Mouse (Mus musculus) lung, embryonic 16.5 days (tissue): ENCODE measurements at regions not wholly inside any gene's neighbourhood (a gene's known extent, or its start where the extent isn't known, plus 50 kb on each side); places are given as distances from the start of the nearest gene placed in this dataset.
A peak's percentile ranks its signal among the peaks of the same experiment; 100 is the strongest.

Experiments used
- ATAC-seq: fragments of 200-750 bp; cut with Nextera tagmentation; 2 replicates; pipeline ENCODE4 v1.8.0; 2017; ENCODE audit warnings: low read depth, mild to moderate bottlenecking, moderate library complexity
- H3K27ac ChIP-seq: fragments of 300-500 bp; sonication (generic); 2 replicates; pipeline ENCODE4 v1.5.1; 2014; ENCODE audit warnings: mild to moderate bottlenecking, control low read depth, low read length
- H3K27me3 ChIP-seq: fragments of 300-500 bp; sonication (generic); 2 replicates; pipeline ENCODE4 v1.6.1; 2014; ENCODE audit warnings: low read depth, low read length, mixed read lengths; ENCODE audit not compliant: control insufficient read depth, insufficient read depth
- H3K36me3 ChIP-seq: fragments of 300-500 bp; sonication (generic); 2 replicates; pipeline ENCODE4 v1.6.1; 2014; ENCODE audit warnings: low read length; ENCODE audit not compliant: control insufficient read depth, insufficient read depth
- H3K4me1 ChIP-seq: fragments of 300-500 bp; sonication (generic); replicated peaks from 2 replicates; pipeline ENCODE4 v1.6.1; 2014; ENCODE audit warnings: low read length, mixed read lengths; ENCODE audit not compliant: control insufficient read depth, insufficient read depth
- H3K4me2 ChIP-seq: fragments of 300-500 bp; sonication (generic); 2 replicates; pipeline ENCODE4 v1.6.1; 2014; ENCODE audit warnings: low read depth, low read length, control low read depth
- H3K4me3 ChIP-seq: fragments of 300-500 bp; sonication (generic); 2 replicates; pipeline ENCODE4 v1.5.1; 2014; ENCODE audit warnings: mild to moderate bottlenecking, low read length, control low read depth
- H3K9ac ChIP-seq: fragments of 300-500 bp; sonication (generic); 2 replicates; pipeline ENCODE4 v1.6.1; 2014; ENCODE audit warnings: low read length, control low read depth
- H3K9me3 ChIP-seq: fragments of 300-500 bp; sonication (generic); 2 replicates; pipeline ENCODE4 v1.6.1; 2016; ENCODE audit warnings: low read length; ENCODE audit not compliant: control insufficient read depth
- WGBS: fragments of 180-500 bp; shearing (Covaris S2); extraction: QIAGEN DNeasy Blood & Tissue Kit; methylation state at CpG from one replicate; pipeline ENCODE4 v1.1.7; 2014; 5-methylcytosine and 5-hydroxymethylcytosine counted together

DNA sequence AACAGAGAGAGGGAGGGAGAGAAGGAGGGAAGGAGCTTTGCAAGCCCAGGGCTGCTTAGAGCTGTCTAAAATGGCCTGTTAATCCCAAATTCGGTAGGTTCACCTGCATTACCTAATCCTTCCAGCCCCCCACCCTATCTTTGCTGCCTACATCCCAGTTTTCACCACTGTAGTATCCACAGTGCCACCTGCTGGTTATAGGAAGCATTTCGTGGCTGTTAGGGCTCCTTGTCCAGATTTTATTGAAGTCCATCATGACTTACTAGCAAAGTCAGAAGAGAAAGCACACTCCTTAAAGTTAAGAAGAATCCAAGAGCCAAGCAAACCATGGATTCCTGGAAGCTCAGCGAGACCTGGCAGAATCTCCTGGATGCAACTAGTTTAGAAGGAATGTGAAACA lies 174.5 kb upstream of the Bmp4 start:
- H3K9me3 ChIP-seq = no peaks in the 10 kb centered on the region
- H3K36me3 ChIP-seq = no peaks in the 10 kb centered on the region
- H3K27ac ChIP-seq = no peak overlapping the region
- H3K4me1 ChIP-seq = peaks cover 7% of the 10 kb centered on the region
- H3K27me3 ChIP-seq = no peaks in the 10 kb centered on the region
- H3K9ac ChIP-seq = no peak overlapping the region
- no peak overlapping the region for H3K4me3 ChIP-seq
- no peak for ATAC-seq
- 21% methylated on average over 3 of the region's 3 CpGs for WGBS
- no peak overlapping the region for H3K4me2 ChIP-seq

DNA sequence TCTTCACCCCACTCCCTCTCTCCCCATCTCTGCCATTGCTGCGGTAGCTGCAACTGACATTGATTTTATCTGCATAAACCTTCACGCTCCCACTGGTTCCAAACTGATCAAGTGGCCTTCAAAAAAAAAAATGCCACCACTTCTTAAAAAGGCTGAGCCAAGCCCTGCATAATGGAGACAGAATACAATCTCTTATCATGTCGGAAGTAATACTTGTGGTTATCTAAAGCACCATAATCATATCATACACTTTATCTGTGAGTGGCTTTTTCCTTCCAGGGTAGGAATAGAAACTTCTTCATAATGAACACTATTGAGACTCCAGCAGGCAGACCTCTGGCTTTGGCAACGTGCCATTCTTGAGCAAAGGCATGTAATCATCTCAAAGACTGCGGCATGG lies 171.5 kb upstream of the Bmp4 start:
- no peaks in the 10 kb centered on the region for H3K4me1 ChIP-seq
- no peak overlapping the region for H3K4me2 ChIP-seq
- no peaks in the 10 kb centered on the region for H3K36me3 ChIP-seq
- no peaks in the 10 kb centered on the region for H3K27me3 ChIP-seq
- WGBS = 52% methylated on average over 5 of the region's 5 CpGs
- no peaks in the 10 kb centered on the region for H3K9me3 ChIP-seq
- H3K27ac ChIP-seq = no peak overlapping the region
- no peak overlapping the region for H3K9ac ChIP-seq
- no peak overlapping the region for H3K4me3 ChIP-seq
- ATAC-seq = peak; percentile 68

DNA sequence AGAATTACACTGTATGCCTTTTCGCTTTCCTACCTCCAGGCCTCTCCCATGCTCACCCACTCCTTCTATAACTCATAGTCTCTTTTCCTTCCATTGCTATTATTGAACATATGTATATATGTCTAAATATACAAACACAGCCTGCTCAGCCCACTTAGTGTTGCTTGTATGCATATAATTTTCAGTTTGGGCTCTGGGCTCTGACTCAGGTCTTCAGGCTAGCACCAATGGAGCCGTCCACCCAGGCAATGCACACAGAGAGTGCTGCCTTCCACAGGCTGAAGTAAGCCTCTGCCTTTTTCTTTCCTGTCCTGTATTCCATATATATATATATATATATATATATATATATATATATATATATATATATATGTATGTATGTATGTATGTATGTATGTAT lies 162.8 kb upstream of the Bmp4 start:
- H3K9me3 ChIP-seq = no peaks in the 10 kb centered on the region
- no peak overlapping the region for H3K4me3 ChIP-seq
- no peak for ATAC-seq
- H3K4me1 ChIP-seq = no peaks in the 10 kb centered on the region
- H3K4me2 ChIP-seq = no peak overlapping the region
- WGBS = 91% methylated on average over 2 of the region's 2 CpGs
- no peaks in the 10 kb centered on the region for H3K36me3 ChIP-seq
- no peaks in the 10 kb centered on the region for H3K27me3 ChIP-seq
- no peak overlapping the region for H3K27ac ChIP-seq
- no peak overlapping the region for H3K9ac ChIP-seq

DNA sequence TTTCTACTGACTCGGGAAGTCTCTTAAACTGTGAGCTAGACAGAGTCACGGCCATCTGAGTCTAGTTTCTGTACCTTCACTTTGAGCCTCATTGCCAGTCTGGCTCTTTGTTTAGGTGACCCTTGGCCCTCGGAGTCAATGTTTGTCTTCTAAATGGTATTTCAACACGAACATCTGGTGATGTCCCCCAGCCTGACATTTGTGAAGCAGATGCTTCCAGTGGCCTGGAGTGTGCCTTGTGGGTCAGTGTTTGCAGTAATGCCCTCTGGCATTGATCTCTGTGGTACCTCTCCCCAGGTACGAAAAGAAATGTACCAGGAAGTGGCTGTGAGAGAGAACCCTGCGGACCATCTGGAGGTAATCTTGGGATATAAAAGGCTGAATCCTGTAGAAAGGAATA lies 155.7 kb upstream of the Bmp4 start:
- Histone ChIP-seq H3K4me1 (no peaks in the 10 kb centered on the region), H3K27ac (no peak overlapping the region), H3K9ac (no peak overlapping the region), H3K4me2 (no peak overlapping the region), H3K9me3 (no peaks in the 10 kb centered on the region), H3K36me3 (no peaks in the 10 kb centered on the region), H3K27me3 (no peaks in the 10 kb centered on the region), H3K4me3 (no peak overlapping the region)
- 45% methylated on average over 6 of the region's 6 CpGs for WGBS
- no peak for ATAC-seq

DNA sequence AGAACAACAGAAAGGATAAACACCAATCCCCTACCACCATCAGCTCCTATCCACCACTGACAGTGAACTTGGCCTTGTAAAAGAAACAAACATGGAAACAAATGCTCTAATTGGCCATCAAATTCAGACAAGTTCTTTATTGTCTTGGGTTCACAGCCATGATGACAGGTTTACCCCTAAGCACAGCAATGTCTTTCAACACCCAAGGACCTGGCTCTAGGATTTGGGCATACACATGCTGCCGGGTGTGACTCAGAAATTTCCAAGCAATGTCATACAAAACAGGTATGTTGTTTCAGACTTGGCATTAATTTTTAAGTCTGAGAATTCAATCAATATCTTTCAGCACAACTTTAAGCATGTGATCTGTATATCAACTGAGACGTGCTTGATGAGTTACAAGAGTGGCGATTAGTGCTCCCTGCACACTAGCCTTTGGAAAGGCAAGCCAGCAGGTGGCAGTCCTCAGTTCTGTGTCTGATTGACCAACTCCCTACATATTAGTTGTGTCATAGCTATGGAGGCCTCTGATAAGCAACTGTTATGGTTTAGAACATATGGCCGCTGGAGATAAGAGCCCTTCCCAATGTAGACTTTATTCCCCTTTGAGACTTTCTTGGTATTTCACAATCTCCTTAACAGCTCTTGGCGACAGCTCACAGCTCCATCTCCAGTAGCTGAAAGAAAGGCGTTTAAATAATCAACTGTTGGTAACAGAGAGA lies 149.2 kb upstream of the Bmp4 start:
- WGBS = 75% methylated on average over 6 of the region's 6 CpGs
- no peaks in the 10 kb centered on the region for H3K36me3 ChIP-seq
- no peaks in the 10 kb centered on the region for H3K27me3 ChIP-seq
- no peaks in the 10 kb centered on the region for H3K4me1 ChIP-seq
- no peak overlapping the region for H3K4me2 ChIP-seq
- no peak for ATAC-seq
- no peaks in the 10 kb centered on the region for H3K9me3 ChIP-seq
- H3K27ac ChIP-seq = no peak overlapping the region
- H3K4me3 ChIP-seq = no peak overlapping the region
- H3K9ac ChIP-seq = no peak overlapping the region

DNA sequence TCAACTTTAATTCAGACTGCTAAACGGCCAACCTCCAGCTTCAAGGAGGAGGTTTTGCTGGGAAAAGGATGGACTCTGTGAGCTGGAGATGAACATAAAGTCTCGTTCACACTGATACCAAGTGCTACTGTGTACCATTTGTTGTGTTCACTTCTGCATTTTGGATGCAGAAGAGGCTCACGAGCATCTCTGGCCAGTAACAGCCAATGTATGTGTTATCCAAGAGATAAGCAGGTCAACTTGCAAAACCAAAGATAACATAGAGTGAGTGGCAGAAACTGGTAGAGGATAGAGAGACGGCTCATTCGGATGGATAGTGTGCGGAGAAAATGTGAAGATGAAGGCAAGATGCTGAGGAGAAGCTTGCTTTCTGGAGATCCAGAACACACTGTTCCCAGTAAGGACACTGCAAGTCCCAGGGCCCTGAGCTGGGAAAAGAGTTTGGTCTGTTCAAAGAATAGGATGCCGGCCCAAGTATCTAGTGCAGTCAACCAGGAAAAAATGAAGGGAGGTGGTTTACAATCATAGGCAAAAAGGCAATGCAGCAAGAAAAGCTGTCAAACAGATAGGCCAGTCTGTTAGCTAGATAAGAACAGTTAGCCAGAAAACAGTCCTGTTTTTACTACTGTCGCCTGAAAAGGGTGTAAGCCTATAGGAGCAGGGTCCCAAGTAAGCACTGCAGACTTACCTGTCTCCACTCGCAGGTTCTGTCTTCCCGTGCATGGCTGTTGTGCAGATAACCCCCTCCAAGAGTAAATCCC lies 145.7 kb upstream of the Bmp4 start:
- Histone ChIP-seq H3K9ac (no peak overlapping the region), H3K27ac (no peak overlapping the region), H3K27me3 (no peaks in the 10 kb centered on the region), H3K4me2 (no peak overlapping the region), H3K36me3 (no peaks in the 10 kb centered on the region), H3K4me1 (no peaks in the 10 kb centered on the region), H3K9me3 (no peaks in the 10 kb centered on the region), H3K4me3 (no peak overlapping the region)
- no peak for ATAC-seq
- 64% methylated on average over 10 of the region's 10 CpGs for WGBS

DNA sequence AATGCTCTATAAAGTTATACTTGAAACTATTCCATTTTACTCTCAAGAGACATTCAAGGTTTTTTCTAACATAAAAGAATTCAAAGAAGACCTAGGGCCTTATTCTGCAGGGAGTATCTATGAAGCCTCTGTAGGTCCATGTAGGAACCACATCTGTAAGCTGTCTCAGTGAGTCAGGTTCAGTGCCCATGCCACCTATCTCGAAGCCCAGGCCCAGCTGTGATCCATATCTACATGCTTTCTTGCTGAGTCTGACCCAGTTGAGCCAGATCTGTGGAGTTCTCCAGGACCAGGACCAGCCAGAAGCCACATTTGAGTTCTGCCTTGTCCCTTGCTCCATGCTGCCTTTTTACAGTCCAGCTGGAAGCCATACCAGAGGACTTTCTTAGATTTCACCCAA lies 142.2 kb upstream of the Bmp4 start:
- Histone ChIP-seq H3K4me3 (no peak overlapping the region), H3K4me1 (no peaks in the 10 kb centered on the region), H3K27ac (no peak overlapping the region), H3K27me3 (no peaks in the 10 kb centered on the region), H3K9ac (no peak overlapping the region), H3K4me2 (no peak overlapping the region), H3K36me3 (no peaks in the 10 kb centered on the region), H3K9me3 (no peaks in the 10 kb centered on the region)
- ATAC-seq = no peak
- WGBS = 53% methylated on average over 1 of the region's 1 CpGs

DNA sequence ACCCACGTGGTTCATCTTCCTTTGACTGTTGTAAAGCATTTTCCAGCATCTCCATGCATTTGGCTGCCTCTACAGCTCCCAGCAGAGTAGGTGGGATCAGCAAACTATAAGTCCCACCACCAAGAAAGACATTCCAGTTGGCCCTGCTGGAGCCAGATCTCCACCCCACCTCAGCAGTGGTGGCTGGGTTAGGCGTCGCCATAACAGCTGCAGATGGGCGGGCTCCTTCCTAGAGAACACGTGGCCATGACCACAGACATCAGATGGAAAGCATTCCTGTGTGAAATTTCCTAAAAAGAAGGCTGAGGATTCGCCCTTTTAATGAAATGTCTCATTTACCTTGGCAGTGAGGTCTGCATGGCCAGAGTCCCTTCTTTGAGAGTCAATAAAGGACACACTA lies 140.0 kb upstream of the Bmp4 start:
- no peaks in the 10 kb centered on the region for H3K36me3 ChIP-seq
- H3K27ac ChIP-seq = no peak overlapping the region
- H3K4me1 ChIP-seq = no peaks in the 10 kb centered on the region
- H3K4me3 ChIP-seq = no peak overlapping the region
- no peaks in the 10 kb centered on the region for H3K27me3 ChIP-seq
- no peak overlapping the region for H3K4me2 ChIP-seq
- H3K9ac ChIP-seq = no peak overlapping the region
- H3K9me3 ChIP-seq = no peaks in the 10 kb centered on the region
- WGBS = 81% methylated on average over 6 of the region's 6 CpGs
- ATAC-seq = no peak

DNA sequence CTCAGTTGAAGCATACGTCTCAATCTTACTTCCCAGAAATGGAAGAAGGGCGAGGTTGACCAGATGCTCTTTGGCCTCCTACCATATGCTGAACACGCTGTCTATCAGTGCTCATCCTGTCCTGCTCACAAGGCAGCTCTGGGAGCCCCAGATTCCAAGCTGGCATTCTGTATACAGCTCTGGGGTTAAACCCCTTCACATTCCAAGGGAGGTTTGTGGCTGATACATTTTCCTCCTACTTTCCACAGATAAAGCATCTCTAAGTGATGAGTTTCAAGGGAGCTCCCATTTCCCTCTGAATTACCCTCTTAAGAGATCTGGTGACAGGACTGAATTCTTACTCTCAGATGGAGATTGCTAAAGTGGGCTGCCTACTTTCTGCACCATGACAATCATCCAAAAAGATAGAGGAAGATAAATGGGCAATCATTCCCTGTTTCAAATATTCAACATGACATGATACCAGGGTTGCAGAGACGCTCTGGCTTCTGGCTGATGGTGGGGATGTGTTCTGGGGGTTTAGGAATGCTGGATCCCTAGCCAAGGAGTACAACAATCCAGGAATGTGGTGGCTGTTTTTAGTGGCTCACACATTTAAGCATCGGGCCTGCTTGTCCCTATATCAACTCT lies 138.7 kb upstream of the Bmp4 start:
- H3K36me3 ChIP-seq = no peaks in the 10 kb centered on the region
- 64% methylated on average over 5 of the region's 5 CpGs for WGBS

More for the DNA sequence above, 138.7 kb upstream of the Bmp4 start:
- Histone ChIP-seq H3K4me3 (no peak overlapping the region), H3K27me3 (no peaks in the 10 kb centered on the region), H3K4me1 (no peaks in the 10 kb centered on the region), H3K9me3 (no peaks in the 10 kb centered on the region), H3K9ac (no peak overlapping the region), H3K27ac (no peak overlapping the region), H3K4me2 (no peak overlapping the region)
- ATAC-seq = no peak; the same call in 1 of the 2 replicates
